Mouse (Mus musculus) T-helper 1 cell (primary cell): ENCODE measurements around the gene Mycl.

Experiments
- in situ Hi-C: fragments of 300-600 bp; cut with MboI, MseI; formaldehyde crosslinking; loops from one replicate; pipeline ENCODE4 v1.15.1; 2025; ENCODE audit warnings: high pct_unique_total_duplicates

Gene Mycl

GRCm38 (mm10) chr4:123014501-123015282 is 19.2 kb downstream of the Mycl start:
- in situ Hi-C loops: no loop called here

- in situ Hi-C loops: no loop called here
These were observed 21.1 kb downstream of the Mycl start, which contains the start of gene Trit1 for GRCm38 (mm10) chr4:123016451-123016957. Gene Trit1, plus strand, starts transcription at chr4:123016597.

GRCm38 (mm10) chr4:123021591-123021990 is 26.1 kb downstream of the Mycl start:
- in situ Hi-C loops: no loop called here

GRCm38 (mm10) chr4:123022896-123023295 is 27.4 kb downstream of the Mycl start:
- in situ Hi-C loops: no loop called here

GRCm38 (mm10) chr4:123025418-123025817 is 30.0 kb downstream of the Mycl start:
- in situ Hi-C loops: no loop called here

GRCm38 (mm10) chr4:123026161-123026560 is 30.7 kb downstream of the Mycl start:
- in situ Hi-C loops: no loop called here

- in situ Hi-C loops: no loop called here
These were observed 31.1 kb downstream of the Mycl start for GRCm38 (mm10) chr4:123026597-123026996.

- in situ Hi-C loops: no loop called here
These were observed 39.4 kb downstream of the Mycl start for GRCm38 (mm10) chr4:123034841-123035240.

- in situ Hi-C loops: no loop called here
These were observed 40.2 kb downstream of the Mycl start for GRCm38 (mm10) chr4:123035636-123036035.

- in situ Hi-C loops: no loop called here
These were observed 41.3 kb downstream of the Mycl start for GRCm38 (mm10) chr4:123036710-123037109.

- in situ Hi-C loops: no loop called here
These were observed 45.7 kb downstream of the Mycl start for GRCm38 (mm10) chr4:123041131-123041530.

GRCm38 (mm10) chr4:123043858-123044257 is 48.4 kb downstream of the Mycl start:
- in situ Hi-C loops: no loop called here

GRCm38 (mm10) chr4:123044842-123045241 is 49.4 kb downstream of the Mycl start:
- in situ Hi-C loops: no loop called here

- in situ Hi-C loops: no loop called here
These were observed 50.8 kb downstream of the Mycl start for GRCm38 (mm10) chr4:123046300-123046699.

- in situ Hi-C loops: no loop called here
These were observed 55.3 kb downstream of the Mycl start for GRCm38 (mm10) chr4:123050681-123051211.
